Mouse (Mus musculus): Measurements from ENCODE around the gene Trim8.

Gene Trim8

DNA sequence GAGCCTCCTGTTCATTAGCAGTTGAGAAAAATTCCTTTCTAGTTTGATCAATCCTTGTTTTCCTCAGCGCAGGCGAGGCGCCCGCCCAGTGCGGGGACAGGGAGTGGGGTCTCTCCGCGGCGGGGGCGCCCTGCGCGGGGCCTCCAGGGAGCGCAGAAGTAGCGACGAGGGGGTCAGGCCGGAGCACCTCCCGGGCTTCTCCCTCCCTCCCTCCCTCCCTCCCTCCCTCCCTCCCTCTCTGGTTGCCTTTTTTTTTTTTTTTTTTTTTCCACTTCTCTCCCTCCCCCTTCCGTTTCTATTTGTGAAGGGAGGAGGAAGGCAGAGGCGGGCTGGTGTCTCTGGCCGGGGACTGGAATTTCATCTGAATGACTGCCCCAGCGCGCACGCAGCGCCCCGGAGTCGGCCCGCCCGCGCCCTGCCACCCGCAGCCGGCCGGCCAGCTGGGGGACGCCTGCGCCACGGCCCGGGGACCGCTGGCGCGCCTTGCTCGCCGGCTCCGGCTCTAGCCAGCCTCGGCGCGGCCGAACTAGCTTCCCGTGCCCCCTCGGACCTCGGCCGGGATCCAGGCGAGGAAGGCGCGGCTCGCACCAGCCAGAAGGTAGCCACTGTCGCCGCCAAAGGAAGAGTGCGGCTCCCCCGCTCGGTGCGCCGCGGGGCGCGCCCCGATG lies at the start of gene Trim8:
Gene Trim8, plus strand, starts transcription at position 302 of the 668 bp plus-strand sequence.
- peak; percentile 86 for DNase-seq

GRCm38 (mm10) chr19:46452052-46452827 lies 49.3 kb upstream of the Trim8 start:
- DNase-seq = no peak

- no peak for DNase-seq
Measured at GRCm38 (mm10) chr19:46452916-46453315, 48.6 kb upstream of the Trim8 start.

DNA sequence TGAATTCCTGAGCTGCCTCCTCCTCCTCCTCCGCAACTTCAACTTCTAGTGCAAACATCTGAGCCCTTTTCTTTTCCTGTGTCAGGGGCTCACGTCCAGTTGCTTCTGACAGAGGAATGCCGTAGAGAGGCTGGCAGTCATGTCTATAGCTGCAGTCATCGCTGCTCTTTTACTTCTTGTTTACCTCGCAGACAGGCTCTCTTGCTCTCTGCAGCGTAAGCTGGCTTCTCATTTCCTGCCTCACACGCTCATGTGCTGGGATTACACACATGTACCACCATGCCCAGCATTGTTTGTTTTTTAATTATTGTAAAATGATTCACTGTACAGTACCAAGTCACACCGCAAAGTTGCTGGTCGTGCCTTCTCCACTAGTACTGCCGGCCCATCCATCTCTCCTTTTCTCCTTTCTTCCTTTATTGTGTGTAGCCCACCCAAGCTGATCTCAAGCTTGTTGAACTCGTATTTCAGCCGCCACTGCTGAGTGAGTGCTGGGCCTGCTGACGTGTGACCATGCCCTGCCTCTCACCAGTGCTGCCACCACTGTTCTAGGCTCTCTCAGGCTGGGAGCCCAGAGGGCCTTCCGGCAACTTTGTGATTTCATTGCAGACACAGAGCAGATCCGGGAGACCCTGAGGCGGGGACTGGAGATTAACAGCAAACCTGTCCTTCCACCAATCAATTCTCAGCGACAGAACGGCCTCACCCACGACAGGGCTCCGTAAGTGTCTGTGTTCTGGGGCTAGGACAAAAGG lies 47.2 kb upstream of the Trim8 start:
- DNase-seq = no peak

DNA sequence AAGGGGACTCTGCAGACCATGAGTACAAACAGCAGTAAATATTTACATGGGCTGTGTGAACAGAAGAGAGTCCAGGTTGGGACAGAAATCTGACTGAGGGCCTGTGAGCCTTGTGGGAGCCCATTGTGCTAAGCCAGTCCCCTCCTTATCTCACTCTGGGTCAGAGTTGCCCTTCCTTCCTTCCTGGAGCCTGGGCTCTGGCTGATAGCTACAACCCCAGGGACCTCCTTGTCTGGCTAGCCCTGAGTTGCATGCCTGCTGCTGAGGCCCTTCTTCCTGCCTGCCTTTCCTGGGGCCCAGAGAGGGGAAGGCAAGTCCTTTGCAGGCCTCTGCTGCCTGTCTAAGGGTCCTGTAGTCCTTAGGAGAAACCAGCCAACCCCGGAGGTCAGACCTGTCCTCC lies 46.5 kb upstream of the Trim8 start:
- DNase-seq = peak; percentile 72

GRCm38 (mm10) chr19:46455556-46455955 lies 45.9 kb upstream of the Trim8 start:
- DNase-seq = no peak

DNA sequence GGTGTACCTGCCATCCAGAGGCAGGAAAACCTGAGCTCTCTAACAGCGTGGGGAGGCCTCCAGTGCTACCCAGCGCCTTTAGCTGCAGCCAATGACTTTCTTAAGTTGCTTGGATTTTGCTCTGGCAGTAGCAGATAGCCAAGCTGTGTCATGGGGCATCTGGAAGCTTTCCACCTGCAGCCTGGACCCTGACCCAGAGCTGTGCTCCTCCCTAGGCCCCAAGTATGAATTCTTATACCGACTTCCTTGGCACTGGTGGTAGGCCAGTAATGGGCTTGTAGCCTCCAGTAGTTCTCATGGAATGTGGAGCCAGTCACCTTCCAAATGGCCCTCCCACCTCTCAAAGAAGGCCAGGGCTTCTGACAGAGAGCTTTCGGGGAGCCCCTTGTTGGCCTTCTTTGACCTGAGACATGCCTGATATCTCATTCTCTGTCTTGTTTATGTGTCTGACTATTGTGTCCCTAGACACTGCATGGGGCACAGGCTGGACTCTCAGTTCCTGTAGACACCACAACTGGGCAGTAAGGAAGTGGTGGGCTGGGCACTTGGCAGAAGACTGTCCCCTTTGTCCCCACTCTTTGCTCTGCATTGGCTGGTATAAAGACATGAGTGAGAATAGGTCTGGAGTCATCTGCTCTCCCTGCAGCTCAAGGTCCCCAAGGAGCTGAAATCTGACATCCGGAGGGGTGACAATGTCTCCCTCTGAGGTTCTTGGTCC lies 45.3 kb upstream of the Trim8 start:
- peak; percentile 92 for DNase-seq

GRCm38 (mm10) chr19:46457798-46458197 lies 43.7 kb upstream of the Trim8 start:
- DNase-seq = no peak

- DNase-seq = no peak
Measured at GRCm38 (mm10) chr19:46459256-46459655, 42.2 kb upstream of the Trim8 start.

GRCm38 (mm10) chr19:46459889-46460288 lies 41.6 kb upstream of the Trim8 start:
- DNase-seq = no peak

DNA sequence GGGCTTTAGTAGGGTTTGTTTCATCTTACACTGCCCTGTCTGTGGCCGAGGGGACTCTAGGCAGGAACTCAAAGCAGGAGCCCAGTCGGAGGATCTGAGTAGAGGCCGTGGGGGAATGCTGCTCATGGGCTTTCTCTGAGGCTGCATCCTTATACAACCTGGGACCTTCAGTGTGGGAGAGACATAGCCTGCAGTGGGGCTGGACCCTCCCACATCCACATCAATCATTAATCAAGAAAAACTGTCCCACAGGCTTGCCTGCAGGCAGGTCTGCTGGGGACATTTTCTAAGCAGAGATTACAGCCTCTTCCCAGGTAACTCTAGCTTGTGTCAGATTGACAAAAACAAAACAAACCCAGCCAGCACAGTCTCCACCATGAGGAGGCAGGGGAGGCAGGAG lies 38.9 kb upstream of the Trim8 start:
- peak; percentile 70 for DNase-seq

GRCm38 (mm10) chr19:46463446-46463845 lies 38.1 kb upstream of the Trim8 start:
- DNase-seq = no peak

- DNase-seq = no peak
Measured at GRCm38 (mm10) chr19:46466160-46466559, 35.3 kb upstream of the Trim8 start.

DNA sequence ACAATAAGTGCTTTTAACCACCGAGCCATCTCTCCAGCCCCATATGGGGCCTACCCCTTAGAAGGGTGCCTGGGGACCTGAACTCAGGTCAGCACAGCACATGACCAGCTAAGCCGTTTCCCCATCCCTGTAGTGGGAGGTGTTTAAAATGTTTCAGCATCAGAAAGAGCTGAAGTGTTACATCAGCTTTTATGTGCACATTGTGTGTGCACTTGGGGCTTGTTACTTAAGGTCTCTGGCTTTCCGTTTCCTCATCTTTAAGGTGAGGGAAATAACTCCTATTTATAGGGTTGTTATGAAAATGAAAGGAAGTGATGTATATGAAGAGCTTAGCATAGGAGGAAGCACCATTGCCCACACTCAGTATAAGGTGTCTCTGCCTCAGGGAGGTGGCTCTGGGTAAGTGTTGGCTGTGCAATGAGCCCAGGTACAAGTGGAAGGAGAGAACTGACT lies 34.4 kb upstream of the Trim8 start:
- no peak for DNase-seq

DNA sequence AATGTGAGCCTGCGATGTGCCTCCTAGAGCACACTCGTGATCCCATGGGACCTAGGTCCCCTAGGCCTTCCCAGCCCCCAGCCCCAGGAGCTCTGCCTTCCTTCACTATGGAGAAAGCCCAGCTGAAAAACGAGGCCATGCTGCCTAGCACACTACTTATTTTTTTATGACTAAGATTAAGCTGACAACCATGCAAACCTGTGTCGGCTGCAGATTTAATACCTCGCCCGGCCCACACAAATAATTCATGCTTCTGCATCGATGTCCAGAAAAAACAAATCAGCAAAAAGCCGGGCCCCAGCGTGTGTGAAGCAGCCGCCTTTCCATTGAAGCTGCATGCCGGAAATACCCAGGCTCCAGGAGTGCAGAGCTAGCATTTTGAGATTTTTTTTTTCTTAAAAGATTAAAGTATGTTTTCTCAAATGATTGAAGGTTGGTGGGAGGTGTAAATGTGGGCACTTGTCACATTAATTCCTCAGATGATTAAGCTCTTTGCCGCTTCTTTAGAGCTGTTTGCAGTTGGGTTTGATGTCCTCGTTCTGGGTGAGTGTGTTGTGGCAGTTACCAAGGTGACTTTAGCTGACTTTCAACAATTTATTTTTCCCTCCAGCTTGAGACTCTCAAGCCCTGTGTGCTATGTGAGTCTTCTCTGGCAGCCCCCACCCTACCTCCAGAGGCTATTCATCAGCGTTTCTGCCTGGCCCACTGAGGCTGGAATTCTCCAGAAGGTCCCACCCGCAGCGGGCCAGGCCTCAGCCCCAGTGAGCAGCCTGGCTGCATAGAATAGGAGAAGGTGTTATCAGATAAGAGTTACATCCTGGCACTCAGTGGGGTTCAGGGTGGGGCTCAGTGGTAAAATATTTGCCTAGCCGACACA lies 30.9 kb upstream of the Trim8 start:
- no peak for DNase-seq

DNA sequence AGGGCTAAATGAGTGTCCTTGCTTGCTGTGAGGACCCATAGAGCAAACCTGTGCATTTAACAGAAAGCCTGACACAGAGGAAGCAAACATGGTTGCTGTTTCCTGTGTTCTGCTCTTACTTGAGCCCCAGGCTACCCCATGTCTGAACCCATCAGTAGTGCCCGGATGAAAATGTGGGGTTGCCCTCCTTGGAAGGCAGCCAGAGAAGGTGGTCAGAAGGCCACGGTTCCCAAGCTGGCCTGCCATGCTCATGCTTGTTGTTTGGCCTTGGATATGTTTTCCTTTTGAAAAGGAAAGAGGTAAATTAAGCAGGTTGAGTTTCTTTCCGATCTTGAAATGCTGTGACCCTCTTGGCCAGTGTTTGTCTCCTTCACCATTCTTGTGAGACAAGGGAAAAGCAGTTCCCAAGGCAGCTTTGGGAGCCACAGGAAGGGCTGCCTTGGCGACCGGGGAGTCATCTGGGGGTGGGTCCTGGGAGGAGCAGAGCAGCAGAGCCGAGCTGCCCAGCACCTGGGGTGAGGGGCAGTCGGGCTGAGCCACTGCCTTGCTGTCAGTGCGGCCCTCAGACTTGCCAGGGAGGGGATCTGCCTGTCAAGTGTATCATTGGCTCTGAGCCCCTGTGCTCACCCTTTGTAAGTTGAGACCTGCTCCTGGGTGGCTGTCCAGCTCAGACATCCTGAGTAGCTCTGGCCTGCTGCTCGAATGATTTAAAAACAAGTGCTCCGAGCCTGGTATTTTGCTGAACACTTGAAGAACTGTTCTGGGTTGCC lies 30.0 kb upstream of the Trim8 start:
- DNase-seq = no peak

- no peak for DNase-seq
Measured at GRCm38 (mm10) chr19:46477432-46477845, 24.1 kb upstream of the Trim8 start.

DNA sequence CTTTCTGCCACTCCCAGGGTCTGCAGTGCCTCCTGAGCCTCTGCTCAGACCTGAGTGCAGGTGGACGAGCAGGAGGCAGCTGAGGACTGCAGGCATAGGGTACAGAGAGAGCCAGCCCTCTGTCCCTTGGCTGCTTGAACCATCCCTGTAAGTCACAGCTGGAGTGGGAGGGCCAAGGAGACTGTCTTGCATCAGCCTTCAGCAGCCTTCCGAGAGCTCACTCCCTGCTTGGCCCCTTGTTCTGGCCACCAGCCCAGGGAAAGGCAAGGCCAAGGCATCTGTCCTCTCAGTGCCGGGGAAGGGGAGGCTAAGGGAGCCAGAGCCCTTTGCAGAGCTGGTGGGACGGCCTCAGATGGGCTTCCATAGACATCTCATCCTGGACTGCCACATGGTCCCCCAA lies 23.3 kb upstream of the Trim8 start:
- DNase-seq = no peak

- peak; percentile 71 for DNase-seq
Measured at GRCm38 (mm10) chr19:46478826-46479225, 22.7 kb upstream of the Trim8 start.

- DNase-seq = no peak
Measured at GRCm38 (mm10) chr19:46479306-46480075, 22.0 kb upstream of the Trim8 start.

Measured in kidney, adult 11 months (tissue).